Mouse (Mus musculus): Measurements from ENCODE around the gene 4933400A11Rik.

4933400A11Rik gene

GRCm38 (mm10) chrX:169779535-169779934 is at the start of gene 4933400A11Rik:
4933400A11Rik (minus strand) TSS chrX:169779635.
- DNase-seq (ENCODE audit: low spot score) = no peak

GRCm38 (mm10) chrX:169828136-169828535 is 48.7 kb upstream of the 4933400A11Rik start:
- no peak for DNase-seq (ENCODE audit: low spot score)

DNA sequence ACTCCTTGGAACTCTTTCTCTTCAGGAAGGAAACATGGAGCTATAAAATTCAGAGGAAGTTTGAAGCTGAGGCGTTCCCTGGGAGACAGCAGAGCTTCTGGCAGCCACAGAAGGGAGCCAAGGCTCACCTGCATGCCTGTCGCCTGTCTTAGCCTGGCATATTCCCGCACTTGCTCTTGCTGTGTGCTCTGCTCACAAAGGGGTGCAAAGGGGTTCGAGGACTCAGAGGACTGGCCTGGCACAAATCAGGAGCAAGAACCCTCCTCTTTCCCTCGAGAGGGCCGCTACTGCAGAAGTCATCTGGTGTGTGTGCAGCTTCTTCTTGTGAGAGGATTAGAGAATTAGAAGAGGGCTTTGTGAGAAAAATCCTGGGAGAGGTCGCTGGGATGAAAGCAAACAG is 48.3 kb upstream of the 4933400A11Rik start:
- DNase-seq (ENCODE audit: low spot score) = no peak

DNA sequence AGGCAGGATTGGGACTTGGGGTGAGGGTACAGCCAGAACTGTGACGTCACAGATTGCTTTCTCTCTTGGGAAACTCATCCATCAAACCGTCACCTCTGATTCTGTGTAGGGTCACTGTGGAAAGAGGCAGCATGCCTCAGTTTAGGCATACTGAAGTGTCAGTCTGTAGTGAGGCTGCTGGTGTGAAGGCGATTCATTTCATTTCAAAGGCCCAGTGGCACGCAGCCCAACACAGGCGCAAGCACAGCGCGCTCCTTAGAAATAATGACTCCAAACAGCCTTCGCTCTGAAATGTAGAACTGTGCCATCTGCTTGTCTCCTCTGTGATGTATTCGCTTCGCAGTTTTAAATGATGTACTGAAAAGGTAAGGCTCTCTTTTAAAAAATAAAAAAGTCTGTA is 47.5 kb upstream of the 4933400A11Rik start:
- DNase-seq (ENCODE audit: low spot score) = no peak

DNA sequence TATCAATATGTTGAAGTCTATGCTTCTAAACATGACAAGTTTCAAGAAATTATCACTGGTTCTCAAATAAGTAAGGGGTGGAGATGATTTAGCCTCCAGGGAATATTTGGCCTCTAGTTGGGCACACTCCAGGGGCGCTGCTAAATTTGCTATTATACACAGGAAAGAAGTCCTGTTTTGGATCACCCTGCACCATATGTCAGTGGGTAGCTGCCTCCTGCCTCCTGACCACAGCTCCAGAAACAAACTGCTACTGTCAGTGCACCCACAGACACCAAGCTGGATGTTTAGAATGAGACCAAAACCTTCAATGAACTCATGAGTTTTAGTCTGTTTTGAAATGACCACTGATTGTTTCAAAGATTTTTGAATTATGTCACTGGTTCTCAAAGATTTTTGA is 34.2 kb upstream of the 4933400A11Rik start:
- no peak for DNase-seq (ENCODE audit: low spot score)

- DNase-seq (ENCODE audit: low spot score) = no peak
These were observed 32.3 kb upstream of the 4933400A11Rik start for GRCm38 (mm10) chrX:169811783-169812182.

DNA sequence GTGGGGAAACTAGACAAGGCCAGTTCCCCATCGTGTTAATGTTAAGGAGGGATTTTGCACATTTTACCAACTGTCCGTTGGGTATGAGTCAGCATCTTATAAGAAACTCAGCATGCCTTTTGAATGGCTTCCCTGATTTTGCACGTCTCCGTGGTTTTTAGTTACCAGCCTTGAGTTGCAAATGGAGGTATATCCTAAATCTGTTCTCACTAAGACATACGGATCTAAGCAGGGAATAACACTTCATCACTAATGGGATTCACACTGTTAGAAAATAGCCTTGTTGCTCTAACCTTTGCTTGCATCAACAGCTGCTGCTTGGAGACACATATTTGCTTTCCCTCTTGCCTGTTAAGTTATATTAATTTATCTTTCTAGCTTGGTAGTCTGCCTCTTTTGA is 31.9 kb upstream of the 4933400A11Rik start:
- DNase-seq (ENCODE audit: low spot score) = no peak

DNA sequence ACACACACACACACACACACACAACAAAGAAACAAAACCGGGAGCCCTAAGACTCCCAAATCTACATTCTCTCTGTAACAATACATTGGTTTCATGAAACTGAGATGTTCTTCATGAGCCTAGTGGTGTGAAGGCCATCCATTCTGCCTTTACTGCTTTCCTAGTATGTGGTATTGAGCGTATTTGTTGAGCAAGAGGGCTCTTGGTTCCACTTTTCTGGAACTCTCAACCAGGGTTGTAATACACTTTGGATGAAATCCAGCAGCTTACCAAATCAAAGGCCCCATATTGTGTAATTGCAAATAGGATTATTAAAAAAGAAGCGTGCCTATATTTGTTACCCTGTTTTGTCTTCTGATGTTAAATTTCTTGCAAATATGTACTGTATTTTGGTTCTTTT is 28.3 kb upstream of the 4933400A11Rik start:
- no peak for DNase-seq (ENCODE audit: low spot score)

- no peak for DNase-seq (ENCODE audit: low spot score)
These were observed 26.4 kb upstream of the 4933400A11Rik start for GRCm38 (mm10) chrX:169805791-169806190.

- DNase-seq (ENCODE audit: low spot score) = no peak
These were observed 20.8 kb upstream of the 4933400A11Rik start for GRCm38 (mm10) chrX:169800238-169800637.

DNA sequence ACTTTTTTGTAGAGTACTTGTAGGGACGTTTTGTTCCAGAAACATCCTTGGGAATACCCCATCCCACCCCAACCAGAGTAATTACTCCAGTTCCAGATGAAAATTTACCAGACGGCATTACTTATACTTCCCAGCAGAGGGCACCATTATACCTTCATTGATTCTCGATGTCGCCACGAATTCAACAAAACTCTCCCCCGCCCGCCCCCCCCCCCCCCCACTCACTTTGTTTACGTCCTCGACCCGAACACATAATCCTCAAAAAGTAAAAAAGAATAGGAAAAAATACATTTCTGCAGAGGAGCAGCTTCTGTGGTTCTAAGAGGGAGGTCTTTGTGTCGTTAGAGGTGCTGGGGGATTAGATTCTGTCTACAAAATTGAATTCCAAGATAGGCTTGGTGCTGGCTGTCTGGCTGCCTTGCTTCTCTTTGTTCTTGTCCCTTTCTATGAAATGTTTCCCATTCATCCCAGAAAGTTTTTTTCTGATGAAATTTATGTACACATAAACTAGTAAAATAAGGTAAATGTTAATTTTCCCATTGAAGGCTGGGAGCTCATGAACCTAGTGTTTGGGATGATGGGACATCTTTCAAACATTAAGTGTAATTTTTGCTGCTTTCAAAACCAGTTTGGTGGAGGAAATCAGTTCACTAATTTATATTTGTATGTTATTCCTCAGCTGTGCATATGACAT is 19.7 kb upstream of the 4933400A11Rik start:
- peak; percentile 73 for DNase-seq (ENCODE audit: low spot score)

- peak; percentile 11 for DNase-seq (ENCODE audit: low spot score)
These were observed 17.7 kb upstream of the 4933400A11Rik start for GRCm38 (mm10) chrX:169797148-169797547.

DNA sequence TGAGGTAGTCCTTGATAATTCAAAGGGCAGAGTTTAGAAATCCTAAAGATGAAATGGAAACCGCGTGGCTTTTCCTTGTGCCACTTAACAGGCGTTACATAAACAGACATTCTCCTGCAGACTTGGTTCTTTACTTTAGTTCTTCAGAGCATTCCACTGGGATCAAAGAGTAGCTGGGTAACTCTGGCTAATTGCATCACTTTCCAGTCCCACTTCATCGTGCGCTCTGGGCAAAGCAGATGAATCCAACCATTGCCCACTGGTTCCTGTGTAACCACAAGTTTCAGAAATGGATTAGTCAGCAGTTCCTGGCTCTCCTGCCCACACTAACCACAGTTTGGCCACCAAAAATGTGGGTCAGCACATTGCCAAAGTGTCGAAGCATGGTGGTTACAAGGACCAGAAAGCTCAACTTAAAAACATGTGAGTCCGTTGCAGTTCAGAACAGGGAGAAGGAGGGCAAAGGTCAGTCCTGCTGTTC is 15.4 kb upstream of the 4933400A11Rik start:
- no peak for DNase-seq (ENCODE audit: low spot score)

GRCm38 (mm10) chrX:169794421-169794820 is 15.0 kb upstream of the 4933400A11Rik start:
- DNase-seq (ENCODE audit: low spot score) = no peak

GRCm38 (mm10) chrX:169792879-169793278 is 13.4 kb upstream of the 4933400A11Rik start:
- peak; percentile 31 for DNase-seq (ENCODE audit: low spot score)

GRCm38 (mm10) chrX:169789702-169790101 is 10.3 kb upstream of the 4933400A11Rik start:
- no peak for DNase-seq (ENCODE audit: low spot score)

GRCm38 (mm10) chrX:169758001-169758400 is 21.4 kb downstream of the 4933400A11Rik start:
- no peak for DNase-seq (ENCODE audit: low spot score)

DNA sequence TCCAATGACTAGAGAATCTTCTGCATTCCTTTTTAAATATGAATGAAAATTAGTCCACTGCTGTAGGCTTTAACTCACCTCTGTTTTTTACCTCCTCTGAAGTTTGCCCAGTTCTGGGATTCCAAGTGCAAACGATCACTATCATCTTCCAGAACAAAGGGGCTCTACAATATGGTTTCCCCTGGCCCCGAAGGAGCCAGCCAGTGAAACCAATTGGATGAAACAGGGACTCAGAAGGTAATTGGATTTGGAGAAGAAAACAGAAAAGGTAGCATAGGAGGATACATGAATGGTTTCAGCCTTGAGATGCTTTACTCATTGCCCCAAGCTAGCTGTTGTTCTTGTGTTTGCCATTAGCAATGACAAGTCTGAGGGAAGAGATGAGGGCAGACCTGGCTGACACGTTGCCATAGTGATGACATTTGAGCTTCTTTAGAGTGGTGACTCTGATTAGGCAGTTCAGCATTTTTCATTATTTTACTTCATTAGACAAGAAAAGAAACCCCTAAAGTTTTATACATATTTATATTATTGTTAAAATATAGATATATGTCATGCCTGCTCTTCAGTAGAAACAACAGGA is 44.0 kb downstream of the 4933400A11Rik start:
- peak; percentile 15 for DNase-seq (ENCODE audit: low spot score)

Data from retina, embryonic 14.5 days (tissue).